Mouse (Mus musculus): ENCODE results near the gene Gm3625.
A peak's percentile ranks its signal among the peaks of the same experiment; 100 is the strongest.

The Gm3625 gene

DNA sequence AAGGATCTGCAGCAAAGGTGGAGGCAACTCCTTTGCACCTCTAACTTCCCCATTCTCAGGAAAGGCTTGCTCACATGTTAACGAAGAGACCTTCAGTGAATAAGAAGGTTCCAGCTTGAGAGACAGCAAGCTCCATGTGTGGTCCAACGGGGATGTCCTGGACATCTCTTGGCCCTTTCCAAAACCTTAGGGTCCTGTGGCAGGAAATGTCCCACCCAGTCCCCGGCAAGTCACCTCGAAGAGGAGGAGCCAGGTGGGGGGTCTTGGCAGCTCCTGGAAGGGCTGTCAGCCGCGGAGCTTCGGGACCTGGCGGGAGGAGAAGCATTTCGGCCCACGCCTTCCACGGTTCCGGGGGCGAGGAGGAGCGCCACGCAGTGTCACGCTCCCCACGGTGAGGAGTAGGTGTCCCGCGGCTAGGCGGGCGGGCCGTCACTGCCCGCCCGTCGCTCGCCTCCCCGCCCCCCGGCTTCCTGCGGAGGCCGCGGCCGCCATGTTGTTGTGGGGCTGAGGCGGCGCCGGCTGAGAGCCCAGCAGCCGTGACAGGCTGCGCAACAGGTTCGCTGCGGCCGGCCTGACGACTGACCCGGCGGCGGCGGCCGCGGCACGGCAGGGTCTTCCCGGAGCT lies at the start of gene Gm3625, which contains the start of gene Itsn2:
Gene Gm3625 (minus strand): TSS at position 387 of the 625 bp plus-strand sequence.
Gene Itsn2 (plus strand): TSS at position 98 of the 625 bp plus-strand sequence.
- DNase-seq (ENCODE audit: low read depth, low spot score): peak; percentile 84

DNA sequence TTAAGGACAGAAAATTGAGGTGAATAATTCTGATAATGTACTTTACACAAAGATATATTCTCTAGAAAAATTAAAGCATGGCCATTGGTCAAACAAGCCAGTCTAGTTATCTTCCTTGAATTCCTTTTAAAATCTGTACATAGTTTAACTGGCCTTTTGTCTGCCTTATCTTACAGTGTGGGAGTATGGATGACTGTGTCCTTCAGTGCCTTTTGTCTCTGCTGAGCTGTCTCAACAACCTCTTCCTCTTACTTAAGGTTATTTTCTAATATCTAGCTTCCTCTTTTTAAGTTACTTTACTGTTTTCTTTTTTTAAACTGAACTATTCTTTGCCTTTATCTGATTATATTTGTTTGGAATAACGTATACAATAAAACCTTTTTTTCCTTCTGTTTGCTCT lies 48.0 kb upstream of the Gm3625 start:
- DNase-seq (ENCODE audit: low read depth, low spot score): peak; percentile 34

DNA sequence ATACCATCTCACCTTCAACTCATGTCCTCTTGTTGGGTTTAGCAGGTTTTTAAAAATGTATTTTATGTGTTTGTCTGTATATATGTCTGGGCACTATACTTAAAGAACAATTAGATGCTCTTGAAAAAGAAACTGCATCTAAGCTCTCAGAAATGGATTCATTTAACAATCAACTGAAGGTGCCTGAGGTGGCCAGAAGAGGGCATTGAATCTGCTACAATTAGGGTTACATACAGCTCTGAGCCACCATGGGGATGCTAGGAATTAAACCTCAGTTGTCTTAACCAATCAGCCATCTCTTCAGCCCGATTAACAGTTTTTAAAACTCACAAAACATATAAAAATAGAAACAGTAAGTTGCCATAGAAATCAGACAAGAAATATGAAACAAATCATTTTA lies 45.7 kb upstream of the Gm3625 start:
- DNase-seq (ENCODE audit: low read depth, low spot score): peak; percentile 29

DNA sequence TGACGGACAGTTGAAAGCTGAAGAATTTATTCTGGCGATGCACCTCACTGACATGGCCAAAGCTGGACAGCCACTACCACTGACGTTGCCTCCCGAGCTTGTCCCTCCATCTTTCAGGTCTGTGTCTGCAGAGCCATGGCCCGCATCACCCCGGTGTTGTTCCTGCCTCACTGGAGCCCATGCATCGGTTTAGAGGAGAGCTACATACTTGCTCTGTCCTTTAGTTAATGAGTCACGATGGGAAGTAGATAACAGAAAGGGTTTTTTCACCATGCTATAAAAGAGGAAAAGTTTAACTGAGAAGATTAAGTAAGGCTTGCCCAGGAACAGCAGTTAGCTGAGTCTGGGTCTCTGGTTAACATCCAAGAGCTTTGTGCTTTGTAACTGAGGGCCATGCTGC lies 40.2 kb upstream of the Gm3625 start:
- DNase-seq (ENCODE audit: low read depth, low spot score): no peak

DNA sequence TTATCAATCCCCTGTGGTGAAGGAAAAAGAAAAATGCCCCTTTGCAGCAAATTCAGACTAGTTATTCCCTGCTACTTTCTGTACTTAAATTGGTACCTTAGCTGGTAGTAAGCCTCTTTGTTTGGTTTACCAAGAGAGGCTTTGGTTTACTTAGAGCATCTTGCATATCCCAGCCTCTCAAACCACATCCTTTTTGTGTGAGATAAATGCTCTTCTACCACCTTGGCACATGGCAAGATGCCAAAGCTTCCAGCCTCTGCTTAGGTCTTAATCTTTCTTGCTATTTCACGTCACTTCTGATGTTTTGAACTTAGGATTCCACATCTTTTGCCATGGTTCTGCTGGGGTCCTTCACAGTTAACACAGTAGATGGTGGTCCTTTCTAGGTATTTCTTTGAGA lies 31.5 kb upstream of the Gm3625 start:
- no peak for DNase-seq (ENCODE audit: low read depth, low spot score)

DNA sequence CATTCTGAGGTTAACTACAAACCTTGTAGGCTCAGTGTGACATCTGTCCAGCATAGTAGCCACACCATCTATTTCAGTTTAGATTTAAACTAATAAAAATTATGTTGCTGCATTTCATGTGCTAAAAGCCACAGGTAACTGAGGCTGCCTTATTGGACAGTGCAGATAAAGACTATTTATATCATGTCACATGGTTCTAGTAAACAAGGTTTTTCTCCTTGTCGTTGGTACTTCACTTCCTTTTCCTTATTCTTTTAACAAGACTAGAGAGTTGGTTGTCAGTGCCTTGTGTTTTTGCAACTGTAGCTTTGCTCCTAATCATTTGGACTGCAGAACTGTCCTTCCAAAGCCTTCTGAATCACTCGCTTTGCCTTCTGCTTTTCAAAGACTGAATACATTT lies 22.0 kb upstream of the Gm3625 start:
- no peak for DNase-seq (ENCODE audit: low read depth, low spot score)

DNA sequence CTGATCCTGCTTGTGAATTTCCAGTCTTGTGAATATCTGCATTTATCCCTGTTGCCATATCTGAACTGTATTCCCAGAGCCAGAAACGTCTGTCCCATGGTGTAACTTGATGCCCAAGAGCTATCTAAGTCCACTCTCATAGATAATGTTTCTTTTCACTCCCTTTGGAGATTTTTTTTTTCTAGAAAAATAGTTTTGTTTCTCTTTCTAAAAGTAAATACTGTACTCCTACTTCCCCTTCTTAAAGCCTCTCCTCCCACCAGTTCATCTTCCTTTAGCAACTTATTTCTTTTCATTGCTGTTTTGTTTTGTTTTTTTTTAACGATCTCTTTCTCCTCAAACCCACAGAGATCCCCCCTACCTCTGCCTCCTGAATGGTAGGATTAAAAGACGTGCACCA lies 13.9 kb upstream of the Gm3625 start:
- peak; percentile 71 for DNase-seq (ENCODE audit: low read depth, low spot score)

DNA sequence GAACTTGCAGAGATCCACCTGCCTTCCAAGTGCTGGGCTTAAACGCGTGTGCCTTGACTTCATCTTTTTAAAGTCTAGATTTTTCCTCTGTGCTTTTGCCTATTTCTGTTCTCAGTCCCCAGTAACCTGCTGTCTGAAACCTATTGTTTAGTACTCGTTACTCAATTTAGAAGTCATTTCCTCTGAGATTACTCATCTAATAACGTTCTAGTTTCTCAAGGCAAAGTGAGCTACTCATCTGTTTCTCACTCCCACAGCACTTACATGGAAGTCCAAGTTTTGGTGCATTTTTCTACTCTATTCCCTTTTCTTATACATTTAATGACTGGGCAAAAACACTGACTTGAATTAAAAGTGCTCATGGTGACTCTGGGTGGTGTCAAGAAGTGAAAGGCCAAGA lies 7.0 kb upstream of the Gm3625 start:
- peak; percentile 46 for DNase-seq (ENCODE audit: low read depth, low spot score)

DNA sequence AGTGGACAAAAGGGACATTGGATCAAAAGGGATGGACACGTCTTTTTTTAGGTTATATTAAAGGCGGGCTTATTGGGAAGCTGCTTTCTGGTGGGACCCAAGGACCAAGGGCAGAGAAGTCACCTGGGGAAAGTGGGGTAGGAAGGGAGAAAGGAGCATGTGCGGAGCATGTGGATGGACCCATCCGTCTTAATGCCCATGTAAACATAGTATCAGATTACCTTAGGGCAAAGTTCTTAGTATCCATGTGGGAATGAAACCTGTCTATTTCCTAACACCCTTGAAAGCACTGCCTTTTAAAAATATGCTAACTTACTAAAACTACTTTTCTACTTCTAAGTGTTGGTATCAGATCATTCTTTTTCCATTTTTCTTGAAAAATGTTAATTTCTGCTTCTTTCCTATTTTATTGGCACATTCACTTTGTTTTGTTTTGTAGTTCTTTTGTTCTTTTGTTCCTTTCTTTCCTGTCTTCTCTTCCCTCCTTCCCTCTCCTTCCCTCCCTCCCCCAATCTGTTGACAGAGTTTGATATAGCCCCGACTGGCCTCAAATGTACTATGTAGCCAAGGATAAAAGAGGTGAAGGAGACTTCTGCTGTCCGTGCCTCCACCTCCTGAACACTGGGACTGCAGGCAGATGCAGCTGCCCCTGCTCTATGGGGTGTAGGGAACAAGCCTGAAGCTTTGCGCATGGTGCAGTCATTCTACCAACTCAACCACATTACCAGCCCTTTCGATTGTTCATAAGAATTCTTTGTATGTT lies 6.1 kb upstream of the Gm3625 start:
- no peak for DNase-seq (ENCODE audit: low read depth, low spot score)

DNA sequence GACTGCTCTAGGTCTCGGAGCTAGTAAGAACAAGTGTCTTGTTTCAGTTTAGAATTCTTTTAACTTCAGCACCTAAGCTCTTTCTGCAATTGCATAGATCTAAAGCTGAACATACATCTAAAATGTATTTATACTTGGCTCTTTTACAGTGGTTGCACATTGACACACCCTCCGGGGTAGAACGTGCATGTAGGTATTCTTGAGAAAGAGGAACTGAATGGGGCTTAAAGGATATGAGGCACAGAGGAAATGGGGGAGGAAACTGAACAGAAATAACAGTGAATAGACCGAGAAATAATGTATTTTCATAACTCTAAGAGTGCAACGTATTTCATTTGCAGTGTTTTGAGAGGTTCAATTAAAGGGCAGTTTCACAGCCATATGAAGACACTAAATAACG lies 2.3 kb upstream of the Gm3625 start:
- peak; percentile 84 for DNase-seq (ENCODE audit: low read depth, low spot score)

DNA sequence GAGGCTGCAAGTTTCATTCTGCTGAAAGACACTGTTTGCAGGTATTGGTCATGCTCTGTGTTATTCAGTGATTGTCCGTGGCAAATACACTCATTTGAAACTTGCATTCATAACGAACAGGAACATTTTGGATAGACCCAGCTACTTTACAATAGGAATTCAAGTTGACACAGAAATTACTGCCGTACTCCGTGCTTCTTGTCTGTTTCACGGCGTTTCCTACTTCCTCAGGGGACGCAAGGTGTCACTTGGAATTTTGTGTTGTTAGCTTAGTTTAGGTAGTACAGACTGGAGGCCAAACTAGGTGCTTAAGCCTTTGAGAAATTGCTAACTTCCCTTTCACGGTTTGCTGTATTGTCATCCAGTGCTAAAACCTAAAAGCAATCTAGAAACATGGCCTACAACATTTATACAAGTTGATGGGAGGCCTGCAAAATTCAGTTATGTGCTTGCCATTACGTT lies 1.2 kb upstream of the Gm3625 start:
- peak; percentile 76 for DNase-seq (ENCODE audit: low read depth, low spot score)

DNA sequence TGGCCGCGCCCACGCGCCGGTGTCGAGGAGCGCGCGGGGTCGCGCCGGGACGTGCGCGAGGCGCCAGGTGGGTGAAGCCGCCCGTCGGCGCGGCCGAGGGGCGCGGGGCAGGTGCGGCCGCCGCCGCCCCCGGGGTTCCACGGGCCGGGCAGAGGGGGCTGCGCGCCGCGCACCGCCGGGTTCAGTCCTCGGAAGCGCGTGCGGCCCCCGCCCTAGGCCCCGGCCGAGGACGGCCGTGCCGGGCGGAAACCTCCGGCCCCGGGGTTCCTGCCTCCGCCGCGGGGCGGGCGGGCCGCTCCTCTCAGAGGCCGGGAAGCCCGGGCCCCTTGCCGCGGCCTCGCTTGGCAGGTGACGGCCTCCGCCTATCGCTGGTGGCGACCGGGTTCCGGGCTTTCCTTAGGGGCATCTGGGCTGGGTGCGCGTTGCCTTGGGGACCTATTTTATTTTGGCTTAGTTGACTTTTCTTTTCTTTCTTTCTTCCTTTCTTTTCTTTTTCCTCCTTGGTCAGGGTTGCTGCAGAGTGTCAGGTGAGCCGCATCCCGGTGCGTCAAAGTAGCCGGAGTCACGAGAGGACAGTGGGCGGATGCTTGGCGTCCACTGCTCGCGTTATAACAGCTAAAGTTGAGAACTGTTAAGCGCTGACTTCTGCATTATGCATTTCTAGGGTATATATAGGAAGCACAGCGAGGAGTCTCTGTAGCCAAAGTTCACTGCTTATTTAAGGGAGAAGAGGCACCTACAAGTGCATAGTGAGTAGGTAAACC lies 621 bp upstream of the Gm3625 start:
- no peak for DNase-seq (ENCODE audit: low read depth, low spot score)

DNA sequence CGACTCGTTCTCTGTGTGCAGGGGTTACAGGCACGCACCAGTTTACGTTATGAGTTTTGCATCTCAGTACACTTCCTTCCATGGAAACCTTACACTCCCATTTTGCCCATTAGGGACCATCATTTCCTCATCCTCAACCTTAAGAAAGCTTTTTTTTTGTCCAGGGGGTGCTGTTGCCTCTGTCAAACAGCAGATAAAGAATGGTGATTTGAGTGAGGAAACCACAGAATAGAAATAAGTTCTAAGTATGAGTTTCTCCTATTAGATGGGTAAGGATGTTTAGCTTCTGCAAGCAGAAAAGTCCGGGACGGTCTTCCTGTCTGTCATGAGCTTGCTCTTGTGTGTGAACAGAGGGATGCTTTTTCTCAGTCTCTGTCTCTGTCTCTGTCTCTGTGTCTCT lies 702 bp downstream of the Gm3625 start:
- no peak for DNase-seq (ENCODE audit: low read depth, low spot score)

DNA sequence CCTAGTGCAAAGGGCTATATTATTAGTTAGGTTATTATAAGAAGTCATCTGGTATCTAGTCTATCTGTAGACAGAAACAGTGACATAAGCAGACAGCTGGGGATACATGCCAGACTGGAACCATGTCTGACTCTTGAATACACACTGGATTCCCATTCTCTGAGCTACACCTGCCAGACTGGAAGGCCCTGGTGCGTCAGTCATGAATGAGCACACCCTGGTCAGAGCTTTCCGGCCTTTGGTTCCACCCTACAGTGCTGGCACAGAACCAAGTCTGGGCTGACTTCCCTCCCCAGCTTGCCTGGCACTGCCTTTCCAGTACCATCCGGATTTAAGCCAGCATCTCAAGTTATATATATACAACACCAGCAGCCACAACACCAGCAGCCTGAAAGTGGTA lies 4.1 kb downstream of the Gm3625 start:
- no peak for DNase-seq (ENCODE audit: low read depth, low spot score)

DNA sequence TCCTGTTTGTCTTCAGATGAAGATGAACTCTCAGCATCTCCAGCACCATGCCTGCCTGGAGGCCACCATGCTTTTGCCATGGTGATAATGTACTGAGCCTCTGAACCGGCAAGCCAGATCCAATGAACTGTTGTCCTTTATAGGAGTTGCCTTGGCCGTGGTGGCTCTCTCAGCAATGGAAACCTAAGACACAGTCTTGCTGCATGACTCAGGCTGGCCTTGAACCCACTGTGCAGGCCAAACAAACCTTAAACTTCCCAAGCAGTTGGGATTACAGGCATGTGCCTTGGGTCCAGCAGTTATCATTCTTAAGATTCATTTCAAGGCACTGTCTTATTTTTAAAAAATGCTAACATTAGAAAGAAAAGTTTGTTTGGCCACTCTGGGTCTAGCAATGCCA lies 4.9 kb downstream of the Gm3625 start:
- DNase-seq (ENCODE audit: low read depth, low spot score): no peak

DNA sequence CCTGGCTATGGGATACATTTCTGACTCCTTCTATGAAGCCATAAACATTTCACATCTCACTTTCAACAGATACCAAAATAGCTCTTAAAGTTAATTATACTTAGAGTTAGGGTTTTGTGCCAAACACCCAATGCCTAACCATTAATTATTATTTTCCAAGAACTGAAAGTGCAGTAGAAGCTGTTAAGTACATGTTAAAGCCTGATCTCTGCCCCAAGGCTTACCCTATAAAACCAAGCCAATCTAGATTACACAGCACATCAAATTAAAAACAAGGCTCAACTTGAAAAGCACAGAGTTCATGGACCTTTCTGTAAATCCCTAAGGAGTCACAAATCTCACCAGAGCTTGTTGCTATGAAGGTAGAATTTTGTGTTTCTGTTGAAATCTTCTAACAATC lies 10.4 kb downstream of the Gm3625 start:
- no peak for DNase-seq (ENCODE audit: low read depth, low spot score)

DNA sequence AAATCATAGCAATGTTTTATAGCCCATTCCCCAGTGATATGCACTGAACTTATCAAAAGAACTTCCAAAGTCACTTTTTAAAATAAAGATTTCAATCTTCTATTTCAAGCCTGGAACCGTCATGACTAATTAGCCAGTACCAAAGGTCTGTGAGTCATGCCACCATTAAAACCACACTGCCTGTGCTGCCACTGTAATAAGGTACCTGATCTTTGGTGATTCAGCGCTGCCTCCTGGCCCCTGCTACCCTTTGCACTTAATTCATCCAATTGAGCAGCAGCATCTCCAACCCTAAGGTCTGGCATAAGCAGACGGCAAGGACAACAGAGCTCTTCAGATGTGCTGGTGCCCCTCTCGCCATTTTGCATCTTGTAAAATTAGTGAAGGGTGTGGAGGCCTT lies 18.7 kb downstream of the Gm3625 start:
- DNase-seq (ENCODE audit: low read depth, low spot score): no peak

DNA sequence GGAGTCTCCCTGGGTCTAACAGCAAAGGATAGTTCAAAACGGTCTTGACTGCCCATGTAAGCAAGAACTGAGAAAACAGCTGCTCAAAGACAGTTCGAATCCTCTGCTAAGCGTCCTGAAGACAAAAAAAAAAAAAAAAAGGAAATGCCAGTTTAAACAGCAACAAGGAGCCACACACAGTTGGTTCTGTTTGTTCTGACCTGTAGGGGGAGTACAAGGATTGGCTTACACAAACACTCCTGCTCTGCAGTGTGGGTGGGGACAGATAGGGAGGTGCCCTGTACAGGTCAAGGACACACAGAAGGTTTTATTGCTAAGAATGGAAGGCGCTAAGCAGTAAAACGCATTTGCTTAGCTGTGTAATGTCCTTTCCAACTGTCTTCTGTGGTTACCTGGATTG lies 20.9 kb downstream of the Gm3625 start:
- DNase-seq (ENCODE audit: low read depth, low spot score): peak; percentile 87

DNA sequence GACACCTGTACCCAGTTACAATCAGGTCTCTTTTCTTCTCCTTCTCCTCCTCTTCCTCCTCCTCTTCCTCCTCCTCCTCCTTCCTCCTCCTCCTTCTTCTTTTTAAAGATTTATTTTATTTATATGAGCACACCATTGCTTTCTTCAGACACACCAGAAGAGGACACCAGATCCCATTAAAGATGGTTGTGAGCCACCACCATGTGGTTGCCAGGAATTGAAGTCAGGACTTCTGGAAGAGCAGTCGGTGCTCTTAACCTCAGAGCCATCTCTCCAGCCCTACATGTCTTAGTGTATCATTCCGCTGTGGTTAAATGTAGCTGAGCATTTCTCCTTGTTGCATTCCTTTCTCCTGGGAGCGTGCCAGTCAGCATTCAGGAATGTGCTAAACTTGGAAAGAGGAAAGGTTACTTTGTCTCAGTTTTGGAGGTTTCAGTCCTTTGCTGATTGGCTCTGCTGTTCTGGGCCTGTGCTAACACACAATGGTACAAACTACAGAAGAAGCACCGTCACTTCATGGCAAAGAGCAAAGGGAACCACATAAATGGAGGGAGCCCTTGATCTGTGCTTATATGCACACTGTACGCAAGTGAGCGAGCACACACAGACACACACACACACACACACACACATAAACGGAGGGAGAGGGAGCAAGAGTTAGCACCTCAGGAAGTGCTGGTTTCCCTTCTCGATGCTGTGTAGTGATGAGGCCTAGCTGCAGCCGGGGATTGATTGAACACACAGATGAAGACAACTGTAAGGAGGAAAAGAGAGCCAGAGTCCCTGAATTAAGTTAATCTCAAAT lies 34.0 kb downstream of the Gm3625 start:
- no peak for DNase-seq (ENCODE audit: low read depth, low spot score)

DNA sequence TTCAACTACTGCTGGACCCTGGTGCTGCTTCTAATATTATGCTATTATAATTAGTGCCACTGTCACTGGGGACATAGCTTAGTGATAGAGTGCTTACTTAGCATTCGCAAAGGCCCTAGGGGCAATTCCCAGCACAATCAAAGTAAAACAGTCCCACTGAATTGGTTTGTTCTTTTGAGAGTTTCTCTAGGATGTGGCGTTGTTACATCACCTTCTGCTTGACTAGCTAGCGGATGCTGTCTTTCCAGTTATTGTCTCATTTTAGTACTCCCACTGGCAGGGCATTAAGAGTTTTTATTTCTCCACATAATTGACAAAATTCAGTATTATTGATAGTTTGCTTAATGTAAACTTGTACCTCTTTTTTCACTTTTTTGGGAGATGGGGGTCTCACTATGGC lies 34.7 kb downstream of the Gm3625 start:
- DNase-seq (ENCODE audit: low read depth, low spot score): no peak

DNA sequence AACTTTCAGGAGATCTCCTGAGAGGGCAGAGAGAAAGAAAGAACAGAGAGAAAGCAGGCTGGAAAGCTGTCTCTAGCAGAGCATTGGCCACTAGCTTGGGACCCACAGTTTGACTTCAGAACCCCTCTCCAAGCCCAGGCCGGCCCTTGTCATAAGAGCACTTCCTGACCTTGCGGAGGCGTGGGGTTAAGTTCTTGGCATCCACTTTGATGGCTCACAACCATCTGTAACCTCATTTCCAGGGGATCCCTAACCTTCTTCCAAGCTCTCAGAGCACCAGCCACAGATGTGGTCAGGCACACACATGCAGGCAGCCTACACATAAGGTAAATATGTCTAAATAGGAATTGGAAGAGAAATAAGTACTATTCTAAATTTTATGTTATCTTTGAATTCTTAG lies 35.3 kb downstream of the Gm3625 start:
- no peak for DNase-seq (ENCODE audit: low read depth, low spot score)

DNA sequence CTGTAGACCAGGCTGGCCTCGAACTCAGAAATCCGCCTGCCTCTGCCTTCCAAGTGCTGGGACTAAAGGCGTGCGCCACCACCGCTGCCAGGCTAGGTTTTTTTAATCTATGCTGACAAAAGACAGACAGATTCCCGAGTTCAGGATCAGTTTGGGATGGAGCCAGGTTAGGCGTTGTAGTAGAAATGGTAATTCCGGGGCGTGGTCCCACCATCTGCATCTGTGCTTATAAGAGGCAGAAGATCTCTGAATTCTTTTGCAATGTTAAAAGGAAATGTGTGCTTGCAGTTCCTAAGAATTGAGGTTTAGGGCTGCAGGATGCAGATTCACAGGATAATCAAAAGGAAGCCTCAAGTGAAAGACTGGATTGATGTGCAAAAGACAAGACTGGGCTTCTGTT lies 35.8 kb downstream of the Gm3625 start:
- no peak for DNase-seq (ENCODE audit: low read depth, low spot score)

All from A20 (cell line).